Mouse (Mus musculus) liver, adult 2 months (tissue): ENCODE results near the gene Tcf7l1. TPM values are rescaled to one million over a fixed set of nuclear protein-coding genes. Genes with fewer than 3 reads are reported as not detected.
A peak's percentile ranks its signal among the peaks of the same experiment; 100 is the strongest.

Experiments
- DNase-seq: peaks from one replicate; pipeline ENCODE4 v3.0.0-alpha.2; 2011; ENCODE audit warnings: low read depth, low spot score; ENCODE audit errors: extremely low read depth
- H3K27ac ChIP-seq: fragments of 200-500 bp; replicated peaks from 2 replicates; pipeline ENCODE4 v1.5.1; 2012; ENCODE audit warnings: low read depth, mild to moderate bottlenecking, control low read depth, inconsistent platforms, low read length; ENCODE audit not compliant: insufficient read depth
- H3K27me3 ChIP-seq: fragments of 200-500 bp; 2 replicates; pipeline ENCODE4 v1.6.1; 2012; ENCODE audit warnings: mild to moderate bottlenecking, moderate library complexity, low read length, inconsistent platforms; ENCODE audit not compliant: control insufficient read depth, insufficient read depth
- H3K36me3 ChIP-seq: fragments of 200-500 bp; 2 replicates; pipeline ENCODE4 v1.6.1; 2012; ENCODE audit warnings: low read length, inconsistent platforms; ENCODE audit not compliant: control insufficient read depth, insufficient read depth
- H3K4me1 ChIP-seq: fragments of 200-500 bp; 2 replicates; pipeline ENCODE4 v1.6.1; 2011; ENCODE audit warnings: low read length; ENCODE audit not compliant: control insufficient read depth, insufficient read depth
- H3K4me3 ChIP-seq: fragments of 200-500 bp; 2 replicates; pipeline ENCODE4 v1.5.1; 2011; ENCODE audit warnings: low read depth, mild to moderate bottlenecking, control low read depth, low read length, moderate library complexity; ENCODE audit not compliant: insufficient read depth
- H3K79me2 ChIP-seq: fragments of 200-500 bp; 2 replicates; pipeline ENCODE4 v1.6.1; 2012; ENCODE audit warnings: inconsistent platforms, mild to moderate bottlenecking, low read length, moderate library complexity; ENCODE audit not compliant: control insufficient read depth, insufficient read depth
- H3K9ac ChIP-seq: fragments of 200-500 bp; 2 replicates; pipeline ENCODE4 v1.6.1; 2012; ENCODE audit warnings: low read depth, mild to moderate bottlenecking, control low read depth, inconsistent platforms, low read length
- CTCF ChIP-seq: fragments of 200-500 bp; IDR thresholded peaks from 2 replicates; pipeline ENCODE4 v1.5.1; 2011; ENCODE audit warnings: low read depth, low read length, control low read depth
- POLR2A ChIP-seq: fragments of 200-500 bp; IDR thresholded peaks from 2 replicates; pipeline ENCODE4 v1.6.1; 2011; ENCODE audit warnings: low read length, control low read depth; ENCODE audit not compliant: insufficient read depth; ENCODE audit errors: extremely low read depth
- WGBS: fragments of 180-500 bp; shearing (Covaris S2); methylation state at CpG from one replicate; pipeline ENCODE4 v1.1.7; 2018; 5-methylcytosine and 5-hydroxymethylcytosine counted together
- polyA plus RNA-seq: library from polyadenylated mRNA; depleted of rRNA; stranded (reverse); fragments of >200 nt; gene quantifications from 2 replicates; pipeline ENCODE4 v1.2.3, GENCODE M21; 2012
- total RNA-seq: library from RNA; depleted of rRNA; stranded (reverse); fragments of >200 nt; gene quantifications from 2 replicates; pipeline ENCODE4 v1.2.3, GENCODE M21; 2014

Gene Tcf7l1
- total and polyA plus RNA-seq, 2 experiments: 0.92 to 6.9 TPM

DNA sequence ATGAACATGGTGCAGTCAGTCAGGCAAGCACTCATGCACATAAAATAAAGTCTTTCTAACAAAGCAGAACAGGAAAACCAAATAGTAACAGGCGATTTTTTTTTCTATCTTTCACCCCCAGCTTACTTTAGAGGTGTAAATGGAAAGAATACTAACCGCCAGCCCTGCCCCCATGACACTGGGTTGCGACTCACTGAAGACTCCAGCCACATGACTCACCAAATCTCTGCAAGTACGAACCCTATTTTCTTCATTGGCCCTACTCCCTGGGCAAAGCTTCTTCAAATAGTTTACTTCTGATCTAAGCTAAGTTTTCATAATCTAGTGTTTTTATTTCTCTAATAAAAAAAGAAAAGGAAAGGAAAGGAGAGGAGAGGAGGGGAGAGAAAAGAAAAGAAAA lies 144.5 kb downstream of the Tcf7l1 start:
- Histone ChIP-seq H3K36me3 (no peaks in the 10 kb centered on the region), H3K27ac (no peak overlapping the region), H3K27me3 (no peaks in the 10 kb centered on the region), H3K4me1 (peaks cover 2% of the 10 kb centered on the region; the same call in 1 of the 2 replicates), H3K9ac (no peak overlapping the region), H3K4me3 (no peak overlapping the region), H3K79me2 (0 out of 2 replicates have a peak, but pooled peaks cover 5% of the 10 kb centered on the region)
- WGBS: 84% methylated on average over 4 of the region's 4 CpGs
- DNase-seq: no peak
- TF ChIP-seq CTCF: no peak
- no peak for TF ChIP-seq POLR2A

DNA sequence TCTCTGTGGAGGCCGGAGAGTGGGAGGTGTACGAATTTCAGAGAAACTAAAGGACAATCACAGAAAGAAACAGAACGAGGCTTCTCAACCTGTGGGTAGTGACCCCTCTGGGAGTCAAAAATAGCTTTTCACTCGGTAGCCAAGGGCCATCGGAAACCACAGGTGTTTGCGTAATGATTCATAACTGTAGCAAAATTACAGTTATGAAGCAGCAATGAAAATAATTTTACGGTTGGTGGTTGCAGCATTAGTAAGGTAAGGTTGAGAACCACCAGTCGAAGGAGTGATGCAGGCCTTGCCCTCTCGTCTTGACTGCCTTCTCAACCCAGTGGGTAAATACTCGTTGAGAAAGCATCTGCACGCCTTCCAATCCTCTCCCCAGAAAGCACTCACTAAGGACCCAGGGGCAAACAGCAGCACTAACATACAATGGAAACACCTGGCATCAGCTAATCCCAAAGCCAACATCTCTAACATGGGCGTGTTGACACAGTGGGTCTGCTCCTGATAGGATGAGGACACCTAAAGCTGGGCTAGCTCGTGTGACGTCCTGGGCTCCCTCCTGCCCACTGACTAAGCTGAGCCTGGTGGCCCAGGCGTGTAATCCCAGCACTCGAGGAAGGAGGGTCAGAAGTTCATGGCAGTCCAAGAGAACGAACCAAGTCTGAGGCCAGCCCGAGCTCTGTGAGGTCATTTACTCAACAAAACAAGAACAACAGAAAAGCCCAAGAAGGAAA lies 147.7 kb downstream of the Tcf7l1 start:
- 80% methylated on average over 18 of the region's 18 CpGs for WGBS
- TF ChIP-seq POLR2A (no peak), CTCF (no peak)
- H3K27ac ChIP-seq: no peak overlapping the region

DNA sequence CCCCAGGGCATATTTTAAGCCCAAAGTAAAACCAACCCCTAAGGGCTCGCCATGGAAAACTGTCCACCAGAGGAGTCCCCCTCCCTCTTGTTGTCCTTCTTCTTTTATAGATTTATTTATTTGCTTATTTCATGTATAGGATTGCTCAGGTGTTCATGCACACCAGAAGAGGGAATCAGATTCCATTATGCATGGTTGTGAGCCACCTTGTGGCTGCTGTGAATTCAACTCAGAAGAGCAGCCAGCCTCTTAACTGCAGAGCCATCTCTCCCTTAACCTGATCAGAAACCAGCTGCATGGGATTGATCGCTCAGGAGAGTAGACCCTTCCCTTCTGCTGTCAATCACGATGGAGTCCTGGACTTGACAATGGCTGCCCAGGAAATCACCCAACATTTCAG lies 152.1 kb downstream of the Tcf7l1 start:
- 62% methylated on average over 3 of the region's 3 CpGs for WGBS
- H3K27me3 ChIP-seq: no peaks in the 10 kb centered on the region

More for the DNA sequence above, 147.7 kb downstream of the Tcf7l1 start:
- Histone ChIP-seq H3K79me2 (no peaks in the 10 kb centered on the region), H3K4me1 (peaks cover 10% of the 10 kb centered on the region), H3K9ac (no peak overlapping the region), H3K4me3 (no peak overlapping the region), H3K27me3 (no peaks in the 10 kb centered on the region), H3K36me3 (no peaks in the 10 kb centered on the region)
- no peak for DNase-seq

DNA sequence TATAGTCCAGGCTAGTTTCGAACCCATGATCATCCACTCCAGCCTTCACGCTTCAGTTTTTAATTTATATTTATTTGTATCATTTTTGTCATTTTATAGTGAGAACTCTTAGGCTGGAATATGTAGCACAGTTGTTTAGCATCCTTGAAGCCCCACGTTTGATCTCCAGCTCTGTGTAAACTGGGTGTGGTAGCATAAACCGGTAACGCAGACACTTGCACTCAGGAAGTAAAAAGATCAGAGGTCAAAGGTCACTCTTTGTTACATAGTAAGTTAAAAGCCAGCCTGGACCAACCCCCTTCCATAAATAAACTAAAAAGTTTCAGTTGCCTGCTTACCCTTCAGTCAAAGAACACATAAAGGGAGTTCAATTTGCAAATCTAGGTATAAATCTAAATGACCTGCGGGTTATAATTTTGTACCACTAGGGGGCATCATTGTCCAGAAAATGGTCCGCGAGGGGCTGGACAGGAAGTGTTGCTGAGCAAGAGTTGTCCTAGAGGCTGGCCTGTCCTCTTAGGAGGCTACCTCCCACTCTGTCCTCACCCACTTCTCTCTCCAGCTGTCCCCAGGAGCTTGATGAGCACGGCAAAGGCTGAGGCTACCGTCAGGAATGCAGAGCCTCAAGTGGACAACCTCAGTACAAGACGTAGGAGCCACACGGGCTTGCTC lies 153.2 kb downstream of the Tcf7l1 start:
- DNase-seq: peak; percentile 68
- no peaks in the 10 kb centered on the region for H3K27me3 ChIP-seq
- H3K36me3 ChIP-seq: no peaks in the 10 kb centered on the region
- H3K4me1 ChIP-seq: peaks cover 15% of the 10 kb centered on the region
- H3K4me3 ChIP-seq: no peak overlapping the region; the same call in 1 of the 2 replicates
- 28% methylated on average over 12 of the region's 12 CpGs for WGBS
- H3K27ac ChIP-seq: peak overlapping the region; percentile 3; the same call in 1 of the 2 replicates
- peak overlapping the region; percentile 10; the same call in 1 of the 2 replicates for H3K9ac ChIP-seq
- no peaks in the 10 kb centered on the region for H3K79me2 ChIP-seq
- TF ChIP-seq POLR2A (no peak), CTCF (peak; percentile 70)

More for the DNA sequence above, 152.1 kb downstream of the Tcf7l1 start:
- no peaks in the 10 kb centered on the region for H3K36me3 ChIP-seq
- H3K4me3 ChIP-seq: no peak overlapping the region
- no peak overlapping the region for H3K27ac ChIP-seq
- peak; percentile 56 for DNase-seq
- no peaks in the 10 kb centered on the region for H3K79me2 ChIP-seq
- no peak for TF ChIP-seq CTCF
- no peak for TF ChIP-seq POLR2A
- no peak overlapping the region for H3K9ac ChIP-seq
- H3K4me1 ChIP-seq: peaks cover 12% of the 10 kb centered on the region

DNA sequence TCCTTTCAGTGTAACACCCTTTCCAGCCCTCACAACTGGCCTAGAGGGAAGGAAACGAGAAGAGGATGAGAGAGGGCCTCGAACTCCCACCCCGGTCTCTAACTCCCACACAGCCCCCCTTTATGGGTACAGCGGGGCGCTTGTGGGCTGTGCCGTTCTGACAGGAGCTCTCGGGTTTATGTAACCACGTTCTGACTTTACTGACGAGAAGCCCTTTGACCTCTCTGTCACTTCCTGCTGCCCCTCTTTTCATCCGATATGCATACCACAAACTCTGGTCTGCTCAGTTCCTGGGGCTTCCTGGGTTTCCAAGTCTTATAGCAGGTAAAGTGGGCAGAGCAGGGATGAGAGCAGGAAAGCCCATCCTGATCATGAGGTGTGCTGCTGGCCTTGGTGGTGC lies 154.7 kb downstream of the Tcf7l1 start:
- TF ChIP-seq POLR2A (no peak), CTCF (no peak)
- no peak for DNase-seq
- Histone ChIP-seq H3K4me1 (peaks cover 21% of the 10 kb centered on the region), H3K9ac (no peak overlapping the region), H3K27ac (no peak overlapping the region), H3K4me3 (no peak overlapping the region), H3K79me2 (no peaks in the 10 kb centered on the region), H3K36me3 (no peaks in the 10 kb centered on the region), H3K27me3 (no peaks in the 10 kb centered on the region)
- 59% methylated on average over 10 of the region's 10 CpGs for WGBS

GRCm38 (mm10) chr6:72631700-72632099 lies 157.4 kb downstream of the Tcf7l1 start:
- no peak for DNase-seq
- H3K36me3 ChIP-seq: no peaks in the 10 kb centered on the region
- 87% methylated on average over 6 of the region's 6 CpGs for WGBS
- no peak overlapping the region for H3K4me3 ChIP-seq
- H3K27ac ChIP-seq: no peak overlapping the region
- H3K9ac ChIP-seq: no peak overlapping the region
- peaks cover 16% of the 10 kb centered on the region for H3K4me1 ChIP-seq
- H3K79me2 ChIP-seq: no peaks in the 10 kb centered on the region
- TF ChIP-seq POLR2A: no peak
- TF ChIP-seq CTCF: no peak
- H3K27me3 ChIP-seq: no peaks in the 10 kb centered on the region
